Mouse (Mus musculus) urinary bladder, postnatal 36 days (tissue): ENCODE data around the gene Ugt1a10.
"Not testable (repeated sequence)": the region's sequence is repeated elsewhere in the genome, so short reads cannot be mapped to it uniquely, and the experiment has no call there.

Experiments used
- DNase-seq, 2 experiments: peaks; one replicate each; pipeline ENCODE4 v3.0.0; 2022; ENCODE audit warnings: low spot score in 2 of 2, mixed read lengths in 1 of 2

Gene Ugt1a10

GRCm38 (mm10) chr1:88138145-88138544 is 83.0 kb downstream of the Ugt1a10 start:
- no peak for DNase-seq

DNA sequence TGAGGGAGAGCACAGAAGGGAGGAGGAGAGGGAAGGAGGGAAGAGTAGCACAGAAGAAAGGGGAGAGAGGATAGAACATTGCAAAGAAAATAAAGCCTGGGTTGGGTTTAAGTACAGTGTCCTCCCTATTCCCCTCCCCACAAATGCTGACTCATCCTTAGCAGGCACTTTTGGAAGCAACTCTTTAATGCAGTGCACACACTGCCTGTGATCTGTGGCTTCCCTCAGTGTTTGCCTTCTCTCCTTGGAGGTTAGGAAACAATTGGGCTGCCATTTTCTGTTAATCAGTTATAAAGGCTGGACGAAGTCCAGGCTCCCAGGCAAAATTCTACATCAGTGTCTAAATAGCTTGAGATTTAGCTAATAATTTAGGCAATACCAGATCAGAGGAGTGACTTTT is 85.3 kb downstream of the Ugt1a10 start:
- not testable (repeated sequence) for DNase-seq

DNA sequence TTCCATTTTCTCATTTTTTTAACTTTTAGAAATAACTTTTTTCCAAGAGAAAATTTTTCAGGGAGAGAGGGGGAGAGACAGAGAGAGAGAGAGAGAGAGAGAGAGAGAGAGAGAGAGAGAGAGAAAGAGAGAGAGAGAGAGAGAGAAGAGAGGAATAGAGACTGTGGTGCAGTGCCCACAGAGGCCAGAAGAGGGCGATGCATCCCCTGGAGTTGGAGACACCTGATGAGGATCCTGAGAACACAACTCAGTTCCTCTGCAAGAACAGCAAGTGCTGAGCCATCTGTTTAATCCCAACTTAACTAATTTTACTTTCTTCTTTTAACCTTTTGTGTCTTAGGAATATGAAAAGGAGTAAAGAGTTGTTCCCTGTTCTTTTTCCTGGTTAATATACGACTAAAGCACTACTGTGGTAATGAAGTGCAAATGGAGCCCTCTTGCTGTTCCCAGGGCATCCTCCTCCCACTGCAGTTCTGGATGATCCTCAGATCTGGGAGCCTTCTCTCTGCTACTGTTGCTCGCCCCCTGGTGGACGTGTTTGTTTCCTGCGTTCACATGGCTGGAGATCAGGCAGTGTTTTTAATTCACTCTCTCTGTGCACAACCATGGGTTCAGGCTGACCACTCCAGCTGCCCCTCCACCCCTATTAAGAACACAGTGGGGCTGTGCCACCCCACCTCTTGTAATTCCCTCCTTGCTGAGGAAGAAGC is 88.9 kb downstream of the Ugt1a10 start:
- not testable (repeated sequence) for DNase-seq

- not testable (repeated sequence) for DNase-seq
Observed at GRCm38 (mm10) chr1:88145278-88145677, 90.1 kb downstream of the Ugt1a10 start.

GRCm38 (mm10) chr1:88150133-88150532 is 94.9 kb downstream of the Ugt1a10 start:
- not testable (repeated sequence) for DNase-seq

DNA sequence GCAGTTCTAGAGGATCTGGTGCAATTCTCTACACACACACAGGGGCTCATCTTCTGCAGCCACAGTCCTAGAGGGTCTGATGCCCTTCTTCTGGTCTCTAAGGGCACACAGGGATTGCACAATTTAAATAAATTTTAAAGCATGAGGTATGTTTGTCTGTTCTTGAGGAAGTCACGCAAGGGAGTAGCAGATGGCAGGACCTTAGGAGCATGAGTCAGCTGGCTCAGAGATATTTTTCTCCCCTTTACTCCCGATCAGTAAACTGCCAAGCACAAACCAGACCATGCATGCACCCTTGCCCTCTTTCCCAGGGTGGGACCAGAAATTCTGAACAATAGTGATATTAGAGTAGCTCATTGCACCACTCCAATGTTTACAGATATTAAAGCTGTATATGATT is 103.2 kb downstream of the Ugt1a10 start:
- peak in 1 of 2 experiments; percentile 53 for DNase-seq

GRCm38 (mm10) chr1:88165711-88166110 is 110.5 kb downstream of the Ugt1a10 start, which contains the start of gene Ugt1a5:
Gene Ugt1a5, plus strand, starts transcription at chr1:88166012.
- no peak for DNase-seq

GRCm38 (mm10) chr1:88172190-88172589 is 117.0 kb downstream of the Ugt1a10 start:
- not testable (repeated sequence) for DNase-seq

GRCm38 (mm10) chr1:88179657-88180056 is 124.5 kb downstream of the Ugt1a10 start:
- no peak for DNase-seq

- DNase-seq: no peak
Observed at GRCm38 (mm10) chr1:88186325-88186935, 131.2 kb downstream of the Ugt1a10 start.

DNA sequence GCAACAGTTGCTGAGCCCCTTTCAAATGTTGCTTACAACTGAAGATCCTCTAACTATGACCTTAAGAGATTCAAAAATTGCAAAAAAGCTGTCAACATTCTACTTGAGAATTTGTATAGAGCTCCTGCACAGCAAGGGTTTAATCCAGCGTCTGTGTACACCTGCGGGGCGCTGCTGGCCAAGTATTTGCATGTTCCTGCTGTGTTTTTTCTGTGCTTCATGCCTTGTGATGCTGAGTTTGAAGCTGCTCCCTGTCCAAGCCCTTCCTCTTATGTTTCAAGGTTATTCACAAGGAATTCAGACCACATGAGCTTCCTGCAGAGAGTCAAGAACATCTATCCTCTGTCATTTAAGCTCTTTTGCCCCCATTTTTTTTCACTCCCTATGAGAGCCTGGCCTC is 136.9 kb downstream of the Ugt1a10 start:
- no peak for DNase-seq

GRCm38 (mm10) chr1:88195687-88196086 is 140.5 kb downstream of the Ugt1a10 start:
- no peak for DNase-seq

DNA sequence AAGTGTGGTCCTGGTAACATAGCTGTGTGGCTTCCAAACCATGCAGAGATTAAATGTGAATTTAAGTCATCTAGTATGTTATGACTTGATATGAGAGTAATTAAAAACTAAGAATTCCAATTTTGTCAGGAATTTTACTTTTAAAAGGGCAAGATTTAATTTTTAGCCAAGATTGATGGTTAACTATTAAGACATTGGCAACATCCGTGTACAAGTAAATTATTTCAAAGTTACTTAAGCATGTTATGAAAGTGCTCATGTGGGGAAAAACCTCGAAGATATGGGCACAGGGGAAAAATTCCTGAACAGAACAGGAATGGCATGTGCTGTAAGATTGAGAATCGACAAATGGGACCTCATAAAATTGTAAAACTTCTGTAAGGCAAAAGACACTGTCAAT is 142.3 kb downstream of the Ugt1a10 start:
- no peak for DNase-seq

- DNase-seq: no peak
Observed at GRCm38 (mm10) chr1:88199996-88200395, 144.8 kb downstream of the Ugt1a10 start.

DNA sequence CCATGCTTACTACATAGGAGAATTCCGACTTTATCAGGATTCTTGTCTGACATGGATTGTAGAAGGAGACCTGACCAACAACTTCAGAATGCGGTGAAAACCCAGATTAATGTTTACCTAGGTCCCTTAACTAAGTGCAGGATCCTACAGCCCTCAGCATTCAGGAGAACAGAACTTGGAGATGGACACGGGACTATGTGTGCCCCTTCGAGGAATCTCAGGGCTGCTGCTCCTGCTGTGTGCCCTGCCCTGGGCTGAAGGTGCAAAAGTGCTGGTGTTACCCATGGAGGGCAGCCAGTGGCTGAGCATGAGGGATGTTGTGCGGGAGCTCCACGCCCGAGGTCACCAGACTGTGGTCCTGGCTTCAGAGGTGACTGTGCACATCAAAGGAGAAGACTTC is 145.3 kb downstream of the Ugt1a10 start, which contains the start of gene Ugt1a2:
Gene Ugt1a2, plus strand, starts transcription at position 146 of the 400 bp plus-strand sequence.
- DNase-seq: no peak

DNA sequence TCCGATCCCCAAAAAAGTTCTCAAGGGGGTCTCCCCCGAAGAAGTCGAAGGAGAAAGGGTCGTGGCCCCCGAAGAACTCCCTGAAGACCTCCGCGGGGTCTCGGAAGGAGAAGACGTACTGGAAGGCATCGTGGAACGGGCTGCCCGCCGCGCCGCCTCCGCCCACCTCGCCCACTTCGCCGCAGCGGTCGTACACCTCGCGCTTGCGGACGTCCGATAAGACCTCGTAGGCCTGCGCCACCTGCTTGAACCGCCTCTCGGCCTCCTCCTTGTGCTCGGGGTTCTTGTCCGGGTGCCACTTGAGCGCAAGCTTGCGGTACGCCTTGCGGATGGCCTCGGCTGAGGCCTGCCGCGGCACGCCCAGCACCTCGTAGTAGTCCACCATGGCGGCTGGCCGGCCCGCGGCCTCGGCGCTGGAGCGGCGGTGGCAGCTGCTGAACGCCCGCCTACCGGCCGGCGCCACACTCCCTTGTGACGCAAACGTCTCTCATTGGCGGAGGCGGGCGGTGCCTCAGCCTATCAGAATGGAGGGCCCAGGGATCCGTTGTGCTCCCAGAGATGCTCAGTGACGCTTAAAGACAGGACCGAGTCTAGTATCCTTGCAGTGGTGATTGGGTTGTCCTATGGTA is 150.2 kb downstream of the Ugt1a10 start, which contains the start of gene Dnajb3:
Gene Dnajb3, minus strand, starts transcription at position 489 of the 629 bp plus-strand sequence.
- DNase-seq: peak in 1 of 2 experiments; percentile 39

DNA sequence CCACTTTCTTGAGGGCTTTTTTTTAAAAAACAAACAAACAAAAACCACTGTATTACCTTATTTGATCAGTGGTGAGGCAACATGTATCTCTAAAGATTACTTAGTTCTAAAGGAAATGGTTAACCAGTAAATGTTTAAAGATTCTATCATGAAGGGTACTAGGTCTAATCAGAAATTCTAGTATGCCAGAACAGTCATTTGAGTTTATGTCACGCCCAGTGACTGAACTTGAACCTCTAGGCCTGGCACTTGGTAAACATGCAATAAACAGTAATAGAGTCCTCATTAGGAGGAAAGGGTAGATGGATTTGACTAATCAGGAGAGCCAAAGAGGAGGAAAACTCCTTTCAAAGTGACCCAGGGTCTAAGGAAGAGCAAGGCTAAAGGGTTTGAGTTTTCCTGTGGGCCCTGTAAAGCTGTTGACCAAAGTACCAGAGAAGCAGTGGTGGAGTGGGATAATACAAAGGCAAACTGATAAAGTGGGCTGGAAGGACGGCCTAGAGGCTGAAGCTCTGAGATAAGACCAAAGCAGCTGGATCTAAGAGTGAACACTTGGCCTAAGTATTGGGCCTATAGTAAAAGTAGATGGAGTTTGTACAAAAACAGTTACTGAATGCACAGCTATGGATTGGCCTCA is 151.8 kb downstream of the Ugt1a10 start:
- DNase-seq: no peak

DNA sequence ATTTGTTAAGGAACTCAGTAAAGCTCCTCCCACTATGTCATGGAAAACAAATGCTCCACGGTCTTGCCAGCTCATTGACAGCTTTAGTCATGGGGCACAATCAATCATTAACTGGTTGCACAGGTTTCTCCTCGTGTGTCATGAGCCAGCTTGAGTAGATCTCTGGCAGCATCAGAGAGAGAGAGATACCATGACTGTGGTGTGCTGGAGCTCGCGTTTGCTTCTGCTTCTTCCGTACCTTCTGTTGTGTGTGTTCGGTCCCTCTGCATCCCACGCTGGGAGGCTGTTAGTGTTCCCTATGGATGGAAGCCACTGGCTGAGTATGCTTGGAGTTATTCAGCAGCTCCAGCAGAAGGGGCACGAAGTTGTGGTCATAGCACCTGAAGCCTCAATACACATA is 156.6 kb downstream of the Ugt1a10 start, which contains the start of gene Ugt1a1:
Gene Ugt1a1, plus strand, starts transcription at position 148 of the 400 bp plus-strand sequence.
- DNase-seq: peak; percentile 73 to 79

GRCm38 (mm10) chr1:88212341-88213045 is 157.3 kb downstream of the Ugt1a10 start:
- DNase-seq: no peak

DNA sequence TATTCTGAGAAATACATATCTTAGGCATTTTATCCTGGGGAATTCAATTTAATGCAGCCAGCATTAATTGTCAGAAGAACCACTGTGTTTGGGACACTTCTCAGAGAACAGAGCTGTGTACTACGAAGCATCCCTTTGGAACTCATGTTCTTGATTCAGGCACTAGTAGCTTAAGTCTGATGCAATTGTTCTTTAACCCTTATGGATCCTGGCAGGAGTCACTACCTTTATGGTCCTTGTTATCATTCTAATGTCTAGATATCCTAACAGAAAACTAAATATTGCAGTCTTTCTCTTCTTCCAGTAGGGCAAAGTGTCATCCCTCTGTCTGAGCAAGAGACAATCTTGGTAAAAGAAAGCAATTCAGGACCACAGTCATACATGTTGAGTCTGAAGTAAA is 157.9 kb downstream of the Ugt1a10 start:
- DNase-seq: no peak

GRCm38 (mm10) chr1:88213766-88214461 is 158.7 kb downstream of the Ugt1a10 start:
- DNase-seq: no peak
